Mouse (Mus musculus) small intestine, adult 2 months (tissue): ENCODE measurements at regions not wholly inside any gene's neighbourhood (a gene's known extent, or its start where the extent isn't known, plus 50 kb on each side); places are given as distances from the start of the nearest gene placed in this dataset.

Experiments
- CTCF ChIP-seq: fragments of 200-500 bp; IDR thresholded peaks from 2 replicates; pipeline ENCODE4 v1.5.1; 2012; ENCODE audit warnings: low read depth, mild to moderate bottlenecking, control low read depth, inconsistent platforms, low read length, moderate library complexity, mixed read lengths; ENCODE audit not compliant: insufficient replicate concordance, insufficient read length; ENCODE audit errors: extremely low read depth
- POLR2A ChIP-seq: fragments of 200-500 bp; IDR thresholded peaks from 2 replicates; pipeline ENCODE4 v1.6.1; 2012; ENCODE audit warnings: low read depth, mild to moderate bottlenecking, control low read depth, inconsistent platforms, low read length, moderate library complexity

GRCm38 (mm10) chr7:136689579-136689978 lies 204.8 kb upstream of the Mgmt start:
- no peak for TF ChIP-seq CTCF
- TF ChIP-seq POLR2A: no peak
